Mouse (Mus musculus): Measurements from ENCODE around the gene 1700102P08Rik. TPM values are rescaled to one million over a fixed set of nuclear protein-coding genes. Genes with fewer than 3 reads are reported as not detected.

1700102P08Rik gene
- total RNA-seq, 1 experiment from 2014 or later = 1.5 TPM

Other genes with a start within 250 kb of the 1700102P08Rik start
- gene Bsn, start 202.4 kb upstream of the 1700102P08Rik start, total RNA-seq (2021) = 9.1 and 10.0 TPM in 2 replicates
- gene Dag1, start 128.8 kb upstream of the 1700102P08Rik start, total RNA-seq (2021) = 127 and 146 TPM in 2 replicates
- 17.8 and 22.3 TPM in 2 replicates for gene Nicn1, start 102.4 kb upstream of the 1700102P08Rik start, total RNA-seq (2021)
- gene Amt, start 96.0 kb upstream of the 1700102P08Rik start, total RNA-seq (2021) = 5.2 and 7.0 TPM in 2 replicates
- gene Rhoa, start 86.7 kb upstream of the 1700102P08Rik start, total RNA-seq (2021) = 358 and 378 TPM in 2 replicates
- 38.9 and 49.8 TPM in 2 replicates for gene Tcta, start 86.6 kb upstream of the 1700102P08Rik start, total RNA-seq (2021)
- gene Gpx1, start 53.9 kb upstream of the 1700102P08Rik start, total RNA-seq (2021) = 711 and 722 TPM in 2 replicates
- 113 and 114 TPM in 2 replicates for gene Usp4, start 45.0 kb upstream of the 1700102P08Rik start, total RNA-seq (2021)
- not detected in 2 replicates for gene Ccdc36, start 35.7 kb downstream of the 1700102P08Rik start, total RNA-seq (2021)
- not detected in 2 replicates for gene BC048562, start 43.7 kb downstream of the 1700102P08Rik start, total RNA-seq (2021)
- gene Ccdc71, start 67.7 kb downstream of the 1700102P08Rik start, total RNA-seq (2021) = 36.9 and 51.4 TPM in 2 replicates
- gene Klhdc8b, start 68.8 kb downstream of the 1700102P08Rik start, total RNA-seq (2021) = 33.2 and 38.8 TPM in 2 replicates
- 114 and 134 TPM in 2 replicates for gene Lamb2, start 86.9 kb downstream of the 1700102P08Rik start, total RNA-seq (2021)
- 292 and 314 TPM in 2 replicates for gene Usp19, start 97.8 kb downstream of the 1700102P08Rik start, total RNA-seq (2021)
- gene Qars, start 114.9 kb downstream of the 1700102P08Rik start, total RNA-seq (2021) = 221 and 259 TPM in 2 replicates
- 126 and 144 TPM in 2 replicates for gene Qrich1, start 124.0 kb downstream of the 1700102P08Rik start, total RNA-seq (2021)
- gene Impdh2, start 167.5 kb downstream of the 1700102P08Rik start, total RNA-seq (2021) = 66.3 and 95.0 TPM in 2 replicates
- 59.8 and 65.9 TPM in 2 replicates for gene Ndufaf3, start 174.6 kb downstream of the 1700102P08Rik start, total RNA-seq (2021)
- gene Dalrd3, start 177.1 kb downstream of the 1700102P08Rik start, total RNA-seq (2021) = 79.2 and 85.4 TPM in 2 replicates
- 90.9 and 141 TPM in 2 replicates for gene Wdr6, start 185.9 kb downstream of the 1700102P08Rik start, total RNA-seq (2021)
- gene P4htm, start 204.9 kb downstream of the 1700102P08Rik start, total RNA-seq (2021) = 8.7 and 10.5 TPM in 2 replicates

All from adrenal gland, postnatal 25 days (tissue).